Mouse (Mus musculus) left cerebral cortex, adult 9 months (tissue): ENCODE results near the gene Tbcb.
A peak's percentile ranks its signal among the peaks of the same experiment; 100 is the strongest.
"Not testable (repeated sequence)": the region's sequence is repeated elsewhere in the genome, so short reads cannot be mapped to it uniquely, and the experiment has no call there.

Experiments used
- DNase-seq, 2 experiments: peaks; one replicate each; pipeline ENCODE4 v3.0.0; 2022; ENCODE audit warnings: low spot score in 2 of 2

The Tbcb gene

DNA sequence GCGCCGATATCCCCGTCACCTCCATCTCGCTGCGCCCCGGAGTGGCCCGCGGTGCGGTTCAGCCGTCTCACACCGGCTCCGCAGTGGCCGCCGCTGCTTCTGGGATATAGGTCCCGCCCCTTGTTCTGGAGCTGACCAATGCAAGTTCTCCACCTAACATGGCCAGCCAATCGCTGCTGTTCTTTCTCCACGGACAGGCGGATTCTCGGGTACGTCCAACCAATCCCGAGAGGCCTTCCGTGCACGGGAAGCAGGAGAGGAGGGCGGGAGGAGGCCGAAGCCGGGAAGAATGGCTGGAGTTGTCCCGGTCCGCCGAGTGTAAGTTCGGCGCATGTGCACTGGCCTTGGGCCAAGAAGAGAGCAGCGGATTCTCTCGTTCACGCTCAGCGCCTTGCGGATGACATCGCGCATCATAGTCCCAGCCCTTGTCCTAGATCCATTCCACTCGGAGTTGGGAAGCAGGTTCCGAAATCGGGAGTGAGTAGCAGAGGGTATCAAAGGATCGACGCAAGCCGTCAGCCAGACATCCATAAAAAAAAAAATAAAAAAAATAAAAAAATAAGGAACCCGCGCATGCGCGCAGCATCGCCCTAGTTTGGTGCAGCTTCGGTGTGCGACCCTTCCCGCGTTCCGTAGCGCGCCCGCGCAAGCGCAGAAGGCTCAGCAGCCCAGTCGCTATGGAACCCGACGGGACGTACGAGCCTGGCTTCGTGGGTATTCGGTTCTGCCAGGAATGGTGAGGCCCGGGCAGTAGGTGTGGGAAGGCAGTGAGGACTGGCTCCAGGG lies at the start of gene Tbcb, which contains the start of gene Polr2i:
Gene Tbcb, minus strand, starts transcription at position 604 of the 786 bp plus-strand sequence.
Gene Polr2i, plus strand, starts transcription at position 280 of the 786 bp plus-strand sequence.
- peak; percentile 97 to 99 for DNase-seq

DNA sequence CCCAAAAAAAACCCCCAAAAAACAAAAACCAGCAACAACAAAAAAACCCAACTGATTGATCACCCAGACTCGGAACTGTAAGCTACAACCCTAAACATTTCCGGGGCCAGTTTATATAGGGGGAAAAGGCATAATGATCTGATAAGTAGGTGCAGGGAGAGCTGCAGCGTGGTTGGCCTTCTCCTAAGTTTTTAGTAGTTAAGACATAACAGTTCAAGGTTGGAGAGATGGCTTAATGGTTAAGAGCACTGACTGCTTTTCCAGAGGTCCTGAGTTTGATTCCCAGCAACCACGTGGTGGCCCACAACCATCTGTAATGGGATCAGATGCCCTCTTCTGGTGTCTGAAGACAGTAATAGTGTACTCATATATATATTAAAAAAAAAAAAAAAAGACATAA lies 49.5 kb upstream of the Tbcb start:
- no peak for DNase-seq

GRCm38 (mm10) chr7:30280670-30281138 lies 48.6 kb upstream of the Tbcb start:
- peak; percentile 81 to 94 for DNase-seq

DNA sequence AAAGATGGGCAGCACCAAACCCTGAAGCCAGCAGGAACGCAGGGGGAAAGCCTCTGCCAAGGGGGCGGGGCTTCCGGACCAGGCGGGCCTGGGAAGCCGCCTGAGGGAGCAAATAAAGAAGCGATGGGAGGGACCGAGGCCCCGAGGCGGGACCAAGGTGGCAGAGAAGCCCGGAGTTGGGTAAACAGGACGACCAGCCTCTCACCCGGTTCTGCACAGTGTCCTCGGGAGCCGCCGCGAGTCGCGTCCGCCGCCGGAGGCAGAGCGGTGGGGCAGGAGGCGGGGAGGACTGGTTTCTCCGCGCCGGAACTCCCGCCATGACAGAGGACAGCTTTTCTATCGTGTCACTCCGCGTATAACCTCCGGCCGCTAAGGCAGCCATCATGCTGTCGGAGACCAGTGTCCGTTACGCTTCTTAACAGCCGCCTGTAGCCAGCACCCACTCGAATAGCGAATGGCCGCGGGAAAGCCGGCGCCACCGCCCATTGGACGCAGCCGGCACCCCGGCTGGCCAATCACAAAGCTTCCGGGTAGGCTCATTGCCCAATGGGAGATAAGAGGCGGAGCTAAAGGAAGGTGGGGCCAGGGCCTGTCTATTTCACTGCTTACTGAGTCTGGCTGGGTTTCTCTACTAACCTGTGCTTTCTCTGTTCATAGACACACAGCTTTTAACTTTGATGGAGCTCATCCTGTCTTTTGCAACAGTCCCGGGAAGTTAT lies 48.0 kb upstream of the Tbcb start, which contains the start of the genes Thap8 and Wdr62:
Gene Thap8, plus strand, starts transcription at position 144 of the 719 bp plus-strand sequence.
Gene Wdr62, minus strand, starts transcription at position 469 of the 719 bp plus-strand sequence.
- peak; percentile 77 to 92 for DNase-seq

- DNase-seq: no peak
Observed at GRCm38 (mm10) chr7:30279536-30279935, 47.5 kb upstream of the Tbcb start.

- DNase-seq: no peak
Observed at GRCm38 (mm10) chr7:30278911-30279310, 46.8 kb upstream of the Tbcb start.

GRCm38 (mm10) chr7:30274383-30274782 lies 42.3 kb upstream of the Tbcb start:
- no peak for DNase-seq

DNA sequence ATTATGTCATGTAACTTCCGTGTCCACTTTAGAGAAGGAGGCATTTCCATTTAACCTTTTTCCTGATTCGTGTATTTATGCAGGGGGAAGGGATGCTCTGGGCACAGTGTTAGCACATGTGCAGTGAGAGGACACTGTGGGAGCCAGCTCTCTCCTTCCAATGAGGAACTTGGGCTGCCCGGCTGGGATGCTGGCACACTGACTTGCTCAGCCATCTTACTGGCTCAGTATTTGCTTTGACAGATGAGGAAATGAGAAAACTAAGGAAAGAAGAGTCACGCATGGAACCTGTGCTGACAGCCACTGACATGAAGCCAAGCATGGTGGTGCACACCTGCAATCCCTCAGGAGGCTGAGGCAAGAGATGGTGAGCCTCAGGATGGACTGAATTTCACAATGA lies 37.6 kb upstream of the Tbcb start:
- no peak for DNase-seq

GRCm38 (mm10) chr7:30266780-30267179 lies 34.7 kb upstream of the Tbcb start:
- DNase-seq: no peak

DNA sequence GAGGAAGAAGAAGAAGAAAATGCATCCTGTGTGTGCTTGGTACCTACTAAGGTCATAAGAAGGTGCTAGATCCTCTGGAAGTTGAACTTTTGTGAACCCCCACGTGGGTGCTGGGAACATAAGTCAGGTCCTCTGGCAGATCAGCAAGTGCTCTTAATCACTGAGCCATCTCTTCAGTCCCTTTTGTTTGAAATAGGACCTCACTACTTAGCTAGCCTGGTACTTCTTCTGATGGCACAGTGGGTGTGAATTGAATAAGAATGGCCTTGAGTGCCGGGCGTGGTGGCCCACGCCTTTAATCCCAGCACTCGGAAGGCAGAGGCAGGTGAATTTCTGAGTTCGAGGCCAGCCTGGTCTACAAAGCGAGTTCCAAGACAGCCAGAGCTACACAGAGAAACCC lies 33.9 kb upstream of the Tbcb start:
- DNase-seq: no peak

- no peak for DNase-seq
Observed at GRCm38 (mm10) chr7:30265531-30265930, 33.5 kb upstream of the Tbcb start.

GRCm38 (mm10) chr7:30265041-30265440 lies 33.0 kb upstream of the Tbcb start:
- no peak for DNase-seq

GRCm38 (mm10) chr7:30251956-30252954 lies 20.2 kb upstream of the Tbcb start:
- no peak for DNase-seq

- not testable (repeated sequence) for DNase-seq
Observed at GRCm38 (mm10) chr7:30237374-30237773, 5.3 kb upstream of the Tbcb start.

DNA sequence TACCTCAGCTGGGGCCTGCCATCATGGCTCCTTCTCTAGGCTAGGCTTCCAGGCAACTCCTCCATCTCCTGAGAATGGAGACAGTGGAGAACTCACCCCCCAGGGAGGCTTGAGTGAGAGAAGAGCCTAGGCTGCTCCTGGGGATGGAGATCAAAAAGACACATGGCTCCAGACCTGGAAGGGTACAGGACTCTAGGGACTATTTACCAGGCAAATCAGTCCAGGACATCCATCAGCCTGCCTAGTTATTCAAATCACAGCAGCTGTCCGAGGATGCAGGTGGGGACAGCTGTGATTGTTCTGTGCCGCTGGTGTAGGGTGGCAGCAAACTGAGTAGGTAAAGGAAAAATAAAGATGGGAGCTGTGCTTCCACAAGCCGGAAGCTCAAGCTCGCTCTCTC lies 3.6 kb upstream of the Tbcb start, which contains the start of gene Ovol3:
Gene Ovol3, minus strand, starts transcription at position 101 of the 400 bp plus-strand sequence.
- no peak for DNase-seq

DNA sequence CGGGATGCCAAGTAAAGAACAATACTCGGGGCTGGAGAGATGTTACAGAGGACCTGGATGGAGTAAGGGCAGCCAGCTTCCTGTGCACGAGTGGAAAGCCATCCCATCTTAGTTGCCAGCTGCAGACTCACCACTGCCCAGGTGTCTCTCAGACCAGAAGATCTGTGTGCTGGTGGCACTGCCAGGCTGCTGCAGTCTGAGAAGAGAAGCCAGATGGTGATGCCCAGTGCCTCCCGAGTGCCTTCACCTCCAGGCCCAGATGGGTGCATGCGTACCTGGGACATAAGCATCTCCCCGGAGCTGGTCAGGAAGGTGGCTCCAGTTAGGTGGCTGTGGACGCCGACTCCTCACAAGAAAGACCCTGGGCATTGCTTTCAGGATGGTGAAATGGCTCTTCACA lies 3.0 kb upstream of the Tbcb start:
- no peak for DNase-seq

- DNase-seq: no peak
Observed at GRCm38 (mm10) chr7:30234276-30234858, 2.3 kb upstream of the Tbcb start.

- DNase-seq: peak in 1 of 2 experiments; percentile 23
Observed at GRCm38 (mm10) chr7:30233387-30233786, 1.3 kb upstream of the Tbcb start.

- DNase-seq: peak in 1 of 2 experiments; percentile 48
Observed at GRCm38 (mm10) chr7:30232631-30233148, 618 bp upstream of the Tbcb start.

DNA sequence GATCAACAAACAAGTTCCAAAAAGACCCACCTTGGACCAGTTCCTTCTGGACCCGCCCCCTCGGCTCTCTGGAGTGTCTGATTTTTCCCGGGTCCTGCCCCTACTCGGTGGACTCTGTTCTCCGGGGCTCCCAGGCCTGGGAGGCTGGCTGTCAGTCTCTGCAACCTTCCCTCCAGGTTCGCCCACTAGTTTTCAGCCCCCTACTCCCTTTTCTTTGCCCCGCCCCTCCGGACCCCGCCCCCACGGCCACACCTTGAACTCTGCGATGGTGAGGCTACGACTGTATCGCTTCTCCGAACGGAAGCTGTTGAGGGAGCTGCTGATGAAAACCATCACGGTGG lies 774 bp downstream of the Tbcb start:
- DNase-seq: no peak

GRCm38 (mm10) chr7:30224206-30224605 lies 7.9 kb downstream of the Tbcb start:
- no peak for DNase-seq
